Mouse (Mus musculus): Measurements from ENCODE around the gene Cyfip1. TPM values are rescaled to one million over a fixed set of nuclear protein-coding genes. Genes with fewer than 3 reads are reported as not detected.

The Cyfip1 gene
- polyA plus RNA-seq, 1 experiment: 38.8 TPM

DNA sequence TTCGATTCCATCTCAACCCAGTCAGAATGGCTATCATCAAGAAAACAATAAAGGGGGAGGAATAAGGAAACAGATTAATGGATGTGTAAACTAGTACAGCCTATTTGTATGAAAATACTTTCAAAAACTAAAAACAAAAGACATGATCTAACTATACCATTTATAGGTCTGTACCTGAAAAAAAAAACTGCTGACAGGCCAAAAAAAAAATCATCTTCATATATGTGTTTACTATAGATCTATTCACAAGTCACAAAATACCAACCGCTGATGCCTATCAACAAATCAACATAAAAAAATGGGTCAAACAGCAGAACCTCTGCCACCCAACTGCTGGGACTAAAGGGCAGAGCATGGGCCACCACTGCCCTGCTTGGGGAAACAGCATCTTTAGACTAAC, 114.5 kb downstream of the Cyfip1 start:
- DNase-seq (ENCODE audit: low spot score): no peak

DNA sequence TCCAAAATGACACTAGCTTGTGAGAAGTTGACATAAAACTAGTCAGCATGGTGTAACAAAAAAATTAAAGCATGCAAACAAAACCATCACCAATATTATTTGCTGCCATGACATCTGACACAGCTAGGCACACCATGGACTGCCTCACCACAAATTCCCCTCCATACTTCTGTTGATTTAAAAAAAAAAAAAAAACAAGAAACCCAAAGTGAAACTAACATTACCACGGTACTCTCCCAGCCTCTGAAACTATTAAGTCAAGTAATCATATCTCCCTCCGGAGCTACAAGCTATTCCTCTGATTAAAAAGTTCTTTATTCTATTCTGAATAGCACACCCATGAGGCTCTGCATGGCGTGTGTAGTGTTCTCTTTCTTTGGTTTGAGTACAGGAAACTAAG, 115.6 kb downstream of the Cyfip1 start:
- DNase-seq (ENCODE audit: low spot score): no peak

DNA sequence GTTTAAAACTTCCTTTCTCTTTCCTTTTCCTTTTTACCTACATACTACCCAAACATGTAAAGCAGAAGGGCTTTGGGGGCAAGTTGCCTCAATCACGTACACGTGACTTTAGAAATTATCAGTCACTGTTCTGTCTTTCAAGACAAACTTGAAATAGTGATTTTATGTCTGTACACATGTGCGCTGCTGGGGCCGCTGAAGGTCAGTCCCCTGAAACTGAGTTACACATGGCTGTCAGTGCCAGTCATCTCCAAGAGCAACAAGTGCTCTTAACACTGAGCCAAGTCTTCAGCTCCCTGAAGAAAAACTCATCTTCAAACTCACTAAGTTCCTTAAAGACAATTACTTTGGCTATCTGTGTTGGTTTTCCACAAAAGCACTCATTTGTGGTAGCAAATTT, 116.4 kb downstream of the Cyfip1 start:
- no peak for DNase-seq (ENCODE audit: low spot score)

DNA sequence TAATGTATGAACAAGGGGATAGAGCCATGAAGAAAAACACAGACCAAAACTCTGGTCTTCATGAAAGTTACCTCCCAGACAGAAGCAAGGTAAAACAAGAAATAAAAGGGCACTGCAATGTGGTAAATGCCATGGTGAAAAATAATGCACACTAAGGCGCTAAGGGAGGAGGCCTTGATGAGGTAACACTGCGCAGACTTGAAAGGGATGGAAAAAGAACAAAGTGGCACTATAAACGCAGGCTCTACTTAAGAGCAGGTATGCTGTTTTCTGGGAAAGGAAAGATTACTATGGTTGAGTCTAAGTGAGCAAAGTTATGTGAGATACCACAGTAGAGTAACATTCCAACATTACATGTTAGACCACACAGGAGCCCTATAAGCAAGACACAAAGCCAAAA, 118.3 kb downstream of the Cyfip1 start:
- no peak for DNase-seq (ENCODE audit: low spot score)

DNA sequence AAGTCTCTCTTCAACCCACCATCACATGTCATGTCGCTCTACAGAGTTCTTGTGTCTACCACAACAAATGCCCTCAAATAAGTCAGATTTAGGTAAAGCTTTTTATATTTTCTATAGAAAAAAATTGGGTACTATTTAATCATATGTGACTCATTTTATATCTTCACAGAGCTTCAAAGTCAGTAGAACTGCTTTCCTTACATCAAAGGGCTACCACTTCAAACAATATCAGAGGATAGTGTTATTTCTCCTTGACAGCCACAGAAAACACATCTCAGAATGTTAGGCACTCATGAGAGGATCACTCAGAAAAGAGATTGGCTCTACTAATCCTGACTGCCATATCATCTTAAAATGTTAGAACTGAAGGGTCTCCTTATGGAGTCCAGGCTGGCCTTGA, 119.0 kb downstream of the Cyfip1 start:
- DNase-seq (ENCODE audit: low spot score): no peak

DNA sequence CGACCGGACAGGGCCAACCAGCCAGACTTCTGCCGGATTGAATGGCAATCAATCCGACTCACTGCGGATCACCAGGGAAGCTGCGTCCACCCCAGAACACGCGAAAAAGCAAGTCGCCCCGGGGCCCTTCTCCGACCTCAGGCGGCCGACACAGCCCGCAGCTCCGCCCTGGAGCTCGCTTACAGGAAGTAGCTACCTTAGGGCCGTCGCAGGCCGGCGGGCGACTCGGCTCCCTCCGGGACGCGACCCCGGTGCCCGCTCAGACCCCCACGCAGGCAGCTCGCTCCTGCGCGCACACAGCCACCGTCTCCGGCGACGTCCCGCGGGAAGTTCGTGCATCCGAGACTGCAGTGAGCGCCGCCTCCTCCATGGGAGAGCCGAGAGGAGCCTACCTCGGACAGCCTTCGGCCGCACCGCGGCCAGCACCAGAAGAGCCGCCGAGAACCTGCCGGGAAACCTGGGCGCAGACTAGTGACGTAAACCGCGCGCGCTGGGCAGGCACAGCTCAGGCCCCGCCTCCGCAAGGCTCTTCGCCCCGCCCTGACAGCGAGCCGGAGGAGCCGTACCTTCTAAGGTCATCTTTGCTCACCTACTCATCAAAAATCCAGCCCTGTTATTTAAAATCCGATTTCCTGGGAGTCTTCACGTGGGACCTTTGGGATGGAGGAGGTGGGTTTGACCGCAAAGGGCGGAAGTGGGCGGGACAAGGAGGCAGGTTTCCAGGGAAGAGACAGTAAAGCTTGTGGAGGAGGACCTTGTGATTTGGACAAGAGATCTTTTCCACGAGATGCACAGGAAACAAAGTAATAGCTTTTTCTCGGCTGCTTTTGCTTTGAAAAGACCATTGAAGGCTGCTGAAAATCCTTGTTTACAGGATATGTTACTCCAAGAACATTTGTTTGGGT, 120.7 kb downstream of the Cyfip1 start, which contains the start of gene Nipa2:
TSS of gene Nipa2 (minus strand) at position 473 of the 905 bp plus-strand sequence.
- peak; percentile 96 for DNase-seq (ENCODE audit: low spot score)

DNA sequence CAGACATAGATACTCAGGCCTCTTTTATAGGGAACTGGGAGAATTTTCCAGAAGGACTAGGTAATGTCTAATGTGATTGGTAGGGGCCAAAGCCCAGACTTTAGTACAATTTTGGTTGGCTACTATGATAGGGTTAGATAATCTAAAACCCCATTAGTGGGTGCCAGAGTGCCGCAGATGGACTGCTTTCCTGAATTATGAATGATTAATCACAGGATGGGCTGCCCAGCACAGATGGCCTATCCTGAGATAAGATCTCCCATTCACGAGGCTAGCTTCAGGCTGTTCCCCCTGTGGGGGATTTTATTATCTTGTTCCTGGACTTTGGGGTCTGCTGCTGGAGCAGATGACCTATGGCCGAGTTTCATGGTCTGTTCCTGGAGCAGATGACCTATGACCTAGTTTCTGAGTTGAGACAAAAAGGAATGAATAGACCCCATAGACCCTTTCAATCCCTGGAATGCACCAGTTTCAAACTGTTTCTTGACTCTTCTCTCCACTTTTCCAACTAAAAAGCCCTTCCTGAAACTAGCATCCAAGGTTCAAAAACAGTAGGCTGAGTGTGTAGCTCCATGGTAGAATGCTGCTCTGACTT, 125.4 kb downstream of the Cyfip1 start:
- no peak for DNase-seq (ENCODE audit: low spot score)

DNA sequence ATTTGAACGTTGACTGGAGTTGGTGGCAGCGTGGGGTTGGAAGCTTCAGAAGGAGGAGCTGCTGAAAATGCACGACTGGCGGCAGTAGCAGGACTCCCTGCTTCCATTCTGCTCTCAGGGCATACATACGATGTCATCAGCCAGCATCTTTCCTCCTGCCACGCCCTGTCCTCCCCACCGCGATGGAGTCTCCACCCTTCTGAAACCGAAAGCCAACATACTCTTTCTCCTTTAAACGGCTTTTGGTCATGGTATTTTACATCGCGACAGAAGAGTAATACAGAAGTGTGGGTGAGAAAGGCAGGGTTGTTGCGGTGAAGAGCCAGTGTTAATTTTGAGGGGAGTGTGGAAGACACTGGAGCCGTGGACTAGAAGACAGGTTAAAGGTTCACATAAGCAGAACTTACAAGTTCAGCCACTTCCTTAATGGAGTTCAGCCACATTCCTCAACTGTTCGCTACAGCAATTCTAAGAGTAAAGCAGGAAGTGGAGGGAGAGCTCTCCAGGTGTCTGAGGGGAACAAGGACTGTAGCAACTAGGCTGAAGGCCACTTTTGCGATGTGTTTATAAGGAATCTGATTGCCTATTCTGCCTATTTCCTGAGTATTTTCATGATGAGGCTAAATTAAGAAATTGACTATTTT, 126.8 kb downstream of the Cyfip1 start:
- no peak for DNase-seq (ENCODE audit: low spot score)

DNA sequence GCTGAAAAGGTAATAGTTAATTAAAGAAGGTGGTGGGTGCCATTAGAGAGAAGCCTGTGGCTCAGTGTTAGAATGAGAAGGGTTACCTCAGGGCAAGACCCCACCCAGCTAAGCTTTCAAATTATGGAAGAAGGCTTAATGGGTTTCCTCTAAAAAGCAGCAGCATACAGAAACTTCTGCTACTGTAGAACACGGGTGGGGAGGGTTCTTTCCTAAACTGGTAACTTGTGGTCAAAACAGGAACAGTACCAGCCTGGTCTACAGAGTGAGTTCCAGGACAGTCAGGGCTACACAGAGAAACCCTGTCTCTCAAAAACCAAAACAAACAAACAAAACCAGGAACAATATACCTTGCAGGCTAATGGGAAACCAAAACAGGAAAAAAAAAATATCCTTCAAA, 127.9 kb downstream of the Cyfip1 start:
- no peak for DNase-seq (ENCODE audit: low spot score)

DNA sequence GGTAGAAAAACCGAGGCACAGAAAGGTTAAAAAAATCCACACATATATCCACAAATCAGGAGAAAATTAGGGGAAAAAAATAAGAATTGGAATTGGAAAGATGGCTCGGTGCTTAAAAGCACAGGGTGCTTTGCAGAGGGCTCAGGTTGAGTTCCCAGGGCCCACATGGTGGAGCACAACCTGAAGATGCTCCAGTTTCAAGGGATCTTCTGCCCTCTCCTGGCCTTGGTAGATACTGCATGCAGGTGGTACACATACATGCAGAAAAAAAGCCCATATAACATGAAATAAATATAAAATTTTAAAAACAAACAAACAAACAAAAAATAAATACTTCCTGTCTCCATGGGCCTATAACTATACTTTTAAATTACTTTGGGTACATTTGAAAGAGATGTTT, 132.9 kb downstream of the Cyfip1 start:
- DNase-seq (ENCODE audit: low spot score): no peak

DNA sequence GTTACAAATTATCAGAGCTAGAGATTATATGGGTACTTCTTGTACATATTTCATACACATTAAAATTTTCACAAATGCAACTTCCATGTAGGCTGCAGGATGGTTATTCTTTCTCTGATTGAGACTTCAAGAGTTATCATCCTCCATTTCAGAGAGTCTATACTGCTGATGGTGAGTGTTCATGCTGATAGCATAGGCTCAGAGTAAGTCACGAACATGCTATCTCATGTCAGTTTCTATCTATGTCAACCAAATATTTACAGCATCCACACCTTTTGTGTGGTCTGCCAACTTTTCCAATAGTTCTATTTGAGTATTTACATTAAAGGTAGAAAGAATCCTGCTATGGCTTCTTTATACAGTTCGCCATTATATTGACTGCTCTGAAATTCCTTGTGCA, 140.0 kb downstream of the Cyfip1 start:
- no peak for DNase-seq (ENCODE audit: low spot score)

Other genes with a start within 250 kb of the Cyfip1 start
- gene Siglech, start 73.6 kb upstream of the Cyfip1 start, polyA plus RNA-seq (2012; rRNA removed): 2.0 and 3.2 TPM in 2 replicates
- 14.7 and 14.8 TPM in 2 replicates for gene Tubgcp5, start 47.6 kb upstream of the Cyfip1 start, polyA plus RNA-seq (2012; rRNA removed)
- 31.4 and 32.8 TPM in 2 replicates for gene Nipa2, start 120.7 kb downstream of the Cyfip1 start, polyA plus RNA-seq (2012; rRNA removed)
- 13.5 and 13.8 TPM in 2 replicates for gene Nipa1, start 178.2 kb downstream of the Cyfip1 start, polyA plus RNA-seq (2012; rRNA removed)
- 26.0 and 31.4 TPM in 2 replicates for gene Herc2, start 208.5 kb downstream of the Cyfip1 start, polyA plus RNA-seq (2012; rRNA removed)

All from urinary bladder, adult 2 months (tissue).